Mouse (Mus musculus): ENCODE results near the gene Ube2h.

GRCm38 (mm10) chr6:30312006-30312405 lies 7.7 kb upstream of the Ube2h start:
- TF ChIP-seq POLR2A (IDR thresholded peaks at IDR 0.05; ENCODE audit: borderline replicate concordance, insufficient read depth, low read length): no peak
- no peak for TF ChIP-seq CTCF (IDR thresholded peaks at IDR 0.05; ENCODE audit: borderline replicate concordance, insufficient read depth, low read depth, low read length)
